Mouse (Mus musculus): ENCODE results near the gene Fbxl16.

DNA sequence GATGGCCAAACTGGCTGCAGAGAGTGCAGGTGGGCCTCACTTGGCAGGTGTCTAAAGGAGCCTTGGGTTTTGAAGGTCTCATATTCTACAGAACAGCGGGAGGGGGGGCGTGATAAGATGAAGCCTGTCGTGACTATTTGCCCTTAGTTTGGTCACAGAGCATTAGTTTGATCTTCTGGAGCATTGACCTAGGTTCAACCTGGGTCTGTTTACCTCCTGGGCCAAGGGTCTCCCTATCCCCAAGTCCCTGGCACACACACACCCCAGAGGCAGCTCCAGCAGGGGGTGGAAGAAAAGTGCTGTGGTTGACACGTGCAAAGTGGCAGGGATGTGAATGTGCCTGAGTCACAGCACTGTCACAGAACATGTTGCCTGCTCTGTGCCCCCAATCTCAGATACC is 2.0 kb downstream of the Fbxl16 start:
- TF ChIP-seq POLR2A (IDR thresholded peaks at IDR 0.05; ENCODE audit: insufficient read depth, low read length) (no peak), CTCF (IDR thresholded peaks at IDR 0.05; ENCODE audit: low read depth, low read length) (no peak), EP300 (IDR thresholded peaks at IDR 0.05; ENCODE audit: insufficient read depth, low read depth, low read length) (no peak)
